Mouse (Mus musculus) G1E-ER4 (cell line): ENCODE measurements around the gene Slc5a5. TPM values are rescaled to one million over a fixed set of nuclear protein-coding genes. Genes with fewer than 3 reads are reported as not detected.

Source experiments
- GATA1 ChIP-seq: IDR thresholded peaks from one replicate; pipeline ENCODE4 v1.8.0; 2012; ENCODE audit warnings: low read length, inconsistent platforms
- polyA plus RNA-seq: library from polyadenylated mRNA; stranded (reverse); fragments of >175 nt; gene quantifications from 2 replicates; pipeline ENCODE4 v1.2.3, GENCODE M21; 2012

Slc5a5 gene
- polyA plus RNA-seq, 1 experiment: 0.10 TPM

- TF ChIP-seq GATA1: no peak
Measured at GRCm38 (mm10) chr8:70836666-70837065, 55.9 kb downstream of the Slc5a5 start.

- no peak for TF ChIP-seq GATA1
Measured at GRCm38 (mm10) chr8:70834071-70834470, 58.5 kb downstream of the Slc5a5 start.

GRCm38 (mm10) chr8:70833520-70833919 lies 59.0 kb downstream of the Slc5a5 start:
- TF ChIP-seq GATA1: no peak

GRCm38 (mm10) chr8:70833018-70833482 lies 59.5 kb downstream of the Slc5a5 start:
- no peak for TF ChIP-seq GATA1

Other genes with a start within 250 kb of the Slc5a5 start
- gene Pgpep1, start 232.4 kb downstream of the Slc5a5 start, polyA plus RNA-seq: 3.7 and 5.0 TPM in 2 replicates
- gene Lsm4, start 219.5 kb downstream of the Slc5a5 start, polyA plus RNA-seq: 887 and 1,189 TPM in 2 replicates
- 173 and 232 TPM in 2 replicates for gene Jund, start 193.8 kb downstream of the Slc5a5 start, polyA plus RNA-seq
- gene Iqcn, start 189.3 kb downstream of the Slc5a5 start, polyA plus RNA-seq: not detected in 2 replicates
- gene Gm3336, start 174.2 kb downstream of the Slc5a5 start, polyA plus RNA-seq: not detected in 2 replicates
- gene Pde4c, start 169.0 kb downstream of the Slc5a5 start, polyA plus RNA-seq: 0.81 and 1.2 TPM in 2 replicates
- 21.8 and 26.1 TPM in 2 replicates for gene Rab3a, start 138.1 kb downstream of the Slc5a5 start, polyA plus RNA-seq
- gene Mpv17l2, start 131.8 kb downstream of the Slc5a5 start, polyA plus RNA-seq: 189 and 199 TPM in 2 replicates
- gene Pik3r2, start 116.0 kb downstream of the Slc5a5 start, polyA plus RNA-seq: 70.1 and 86.8 TPM in 2 replicates
- gene Mast3, start 87.7 kb downstream of the Slc5a5 start, polyA plus RNA-seq: 206 and 255 TPM in 2 replicates
- 5.2 and 5.3 TPM in 2 replicates for gene Il12rb1, start 84.3 kb downstream of the Slc5a5 start, polyA plus RNA-seq
- 65.7 and 101 TPM in 2 replicates for gene Arrdc2, start 53.0 kb downstream of the Slc5a5 start, polyA plus RNA-seq
- gene Kcnn1, start 29.5 kb downstream of the Slc5a5 start, polyA plus RNA-seq: 0.03 TPM in 2 replicates
- 179 and 205 TPM in 2 replicates for gene Ccdc124, start 18.8 kb downstream of the Slc5a5 start, polyA plus RNA-seq
- gene Rpl18a, start 4.7 kb upstream of the Slc5a5 start, polyA plus RNA-seq: 1,483 and 5,957 TPM in 2 replicates
- 129 and 137 TPM in 2 replicates for gene Map1s, start 13.2 kb upstream of the Slc5a5 start, polyA plus RNA-seq